Mouse (Mus musculus): ENCODE data around the gene 2410004B18Rik.
A peak's percentile ranks its signal among the peaks of the same experiment; 100 is the strongest.

2410004B18Rik gene

GRCm38 (mm10) chr3:145929525-145930400 is 8.1 kb upstream of the 2410004B18Rik start:
- DNase-seq: no peak

- DNase-seq: no peak
These were observed 4.0 kb upstream of the 2410004B18Rik start for GRCm38 (mm10) chr3:145933845-145934244.

DNA sequence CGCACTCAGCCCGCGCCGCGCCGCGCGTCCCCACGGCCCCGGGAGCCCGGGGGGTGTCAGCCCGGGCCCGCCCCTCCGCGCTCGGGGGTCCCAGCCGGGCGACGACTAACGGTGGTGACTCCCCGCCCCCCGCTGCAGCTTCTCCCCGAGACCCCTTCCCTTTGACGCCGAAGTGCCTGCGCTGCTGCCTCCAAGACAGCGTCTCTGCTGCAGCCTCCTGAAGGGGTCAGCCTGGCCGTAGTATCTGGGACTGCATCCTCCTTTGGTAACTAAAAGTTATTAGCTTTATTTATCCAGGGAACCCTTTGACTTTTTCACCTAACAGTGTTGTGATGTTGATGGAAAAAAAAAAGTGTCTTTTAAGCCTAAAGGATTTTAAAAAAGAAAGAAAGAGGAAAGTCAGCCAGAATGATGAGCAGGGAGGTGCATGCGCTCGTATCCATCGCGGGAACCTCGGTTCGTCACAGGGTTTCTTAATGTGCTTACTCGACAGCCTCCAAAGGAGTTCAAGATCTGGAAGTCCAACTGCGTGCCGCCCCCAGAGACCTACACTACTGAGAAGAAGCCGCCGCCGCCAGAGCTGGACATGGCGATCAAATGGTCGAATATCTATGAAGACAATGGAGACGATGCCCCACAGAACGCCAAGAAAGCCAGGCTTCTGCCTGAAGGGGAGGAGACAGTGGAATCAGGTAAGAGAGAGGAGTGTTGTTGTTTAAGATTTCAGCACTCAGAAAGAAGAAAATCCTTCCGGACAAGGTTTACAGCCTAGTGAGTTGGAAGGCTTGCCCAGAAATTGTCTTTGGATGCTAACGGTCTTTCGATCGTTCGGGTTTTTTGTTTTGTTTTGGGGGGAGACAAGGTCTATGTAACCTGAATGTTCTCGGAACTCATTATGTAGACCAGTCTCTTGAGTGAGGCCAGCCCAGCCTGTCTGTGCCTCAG is 863 bp downstream of the 2410004B18Rik start:
- peak; percentile 43 for DNase-seq

DNA sequence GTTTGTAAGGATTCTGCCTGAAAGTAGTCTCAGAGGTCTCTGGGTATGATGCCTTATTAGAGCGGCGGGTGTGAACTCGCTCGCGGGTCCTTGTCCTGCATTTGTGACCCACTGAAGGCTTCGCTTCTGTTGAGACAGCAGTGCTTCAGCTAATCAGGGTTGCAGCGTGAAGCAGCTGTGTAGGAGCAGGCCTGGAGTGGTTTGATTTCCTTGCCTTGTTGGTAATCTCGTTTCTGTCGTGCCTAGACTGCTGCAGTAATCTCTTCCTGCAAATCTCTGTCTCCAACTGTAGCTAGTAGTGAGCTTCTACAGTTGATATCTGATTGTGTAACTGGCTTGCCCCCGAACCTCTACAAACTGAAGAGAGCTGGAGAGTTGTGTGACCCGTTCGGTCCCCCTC is 1.6 kb downstream of the 2410004B18Rik start:
- peak; percentile 20 for DNase-seq

GRCm38 (mm10) chr3:145939971-145940370 is 2.2 kb downstream of the 2410004B18Rik start:
- no peak for DNase-seq

GRCm38 (mm10) chr3:145941971-145942370 is 4.2 kb downstream of the 2410004B18Rik start:
- peak; percentile 77 for DNase-seq

DNA sequence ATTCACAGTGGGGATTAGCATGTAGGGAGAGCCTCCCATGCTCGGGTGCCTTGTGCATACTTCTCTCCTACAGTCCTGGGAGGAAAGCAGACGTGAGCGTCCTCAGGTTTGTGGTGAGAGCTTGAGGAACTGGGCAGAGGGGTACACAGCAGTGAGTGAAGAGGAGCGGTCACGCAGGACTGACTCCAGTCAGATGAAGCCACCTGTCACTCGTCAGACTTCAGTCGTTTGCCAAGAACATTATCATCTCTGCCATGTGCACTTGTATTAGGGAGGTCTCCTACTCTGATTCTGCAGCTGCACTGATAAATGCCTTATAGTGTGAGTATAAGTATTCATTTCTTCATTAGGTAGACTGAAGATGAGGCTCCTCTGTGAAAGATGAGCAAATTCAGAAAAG is 6.5 kb downstream of the 2410004B18Rik start:
- DNase-seq: no peak

DNA sequence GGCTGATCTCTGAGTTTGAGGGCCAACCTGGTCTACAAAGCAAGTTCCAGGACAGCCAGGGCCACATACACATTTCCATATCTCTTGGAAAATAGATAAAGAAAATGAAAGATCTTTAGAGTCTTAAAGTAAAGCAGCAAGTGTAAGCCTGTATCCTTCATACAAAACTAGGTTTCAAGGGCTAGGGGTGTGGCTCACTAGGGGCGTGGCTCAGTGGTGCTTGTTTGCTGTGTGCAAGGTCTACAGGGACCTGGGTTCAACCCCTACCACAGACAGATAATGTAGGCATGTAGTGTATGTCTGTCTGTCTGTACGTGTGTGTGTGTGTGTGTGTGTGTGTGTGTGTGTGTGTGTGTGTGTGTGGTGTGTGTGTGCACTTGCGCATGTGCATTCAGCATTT is 8.1 kb downstream of the 2410004B18Rik start:
- DNase-seq: no peak

GRCm38 (mm10) chr3:145946654-145947053 is 8.8 kb downstream of the 2410004B18Rik start:
- DNase-seq: no peak

DNA sequence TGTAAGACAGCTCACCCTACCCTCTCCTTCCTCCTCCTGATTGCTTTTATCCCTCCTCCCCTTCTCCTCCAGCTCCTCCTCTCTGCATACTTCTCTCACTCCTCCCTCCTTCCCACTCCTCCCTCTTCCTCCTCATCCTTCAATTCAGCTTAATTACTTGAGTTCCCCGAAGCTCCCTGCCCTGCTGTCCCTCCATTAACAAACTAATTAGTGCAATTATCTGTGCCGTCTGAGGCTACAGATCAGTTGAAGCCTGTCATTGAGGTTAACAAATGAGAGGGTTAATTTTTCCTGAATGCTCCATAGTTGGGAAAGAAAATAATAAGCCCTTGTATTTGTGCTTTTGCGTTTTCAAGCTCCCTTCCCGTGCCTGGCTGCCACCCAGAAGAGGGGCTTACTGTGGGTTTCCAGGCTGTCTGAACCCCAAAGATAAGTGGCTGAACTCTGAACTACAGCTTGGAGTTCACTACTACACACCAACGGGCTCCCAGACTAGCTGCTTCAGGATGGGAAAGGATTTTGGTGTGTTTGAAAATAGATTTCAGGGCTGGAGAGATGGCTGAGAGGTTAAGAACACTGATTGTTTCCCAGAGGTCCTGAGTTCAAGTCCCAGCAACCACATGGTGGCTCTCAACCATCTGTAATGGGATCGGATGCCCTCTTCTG is 9.9 kb downstream of the 2410004B18Rik start:
- DNase-seq: peak; percentile 91

DNA sequence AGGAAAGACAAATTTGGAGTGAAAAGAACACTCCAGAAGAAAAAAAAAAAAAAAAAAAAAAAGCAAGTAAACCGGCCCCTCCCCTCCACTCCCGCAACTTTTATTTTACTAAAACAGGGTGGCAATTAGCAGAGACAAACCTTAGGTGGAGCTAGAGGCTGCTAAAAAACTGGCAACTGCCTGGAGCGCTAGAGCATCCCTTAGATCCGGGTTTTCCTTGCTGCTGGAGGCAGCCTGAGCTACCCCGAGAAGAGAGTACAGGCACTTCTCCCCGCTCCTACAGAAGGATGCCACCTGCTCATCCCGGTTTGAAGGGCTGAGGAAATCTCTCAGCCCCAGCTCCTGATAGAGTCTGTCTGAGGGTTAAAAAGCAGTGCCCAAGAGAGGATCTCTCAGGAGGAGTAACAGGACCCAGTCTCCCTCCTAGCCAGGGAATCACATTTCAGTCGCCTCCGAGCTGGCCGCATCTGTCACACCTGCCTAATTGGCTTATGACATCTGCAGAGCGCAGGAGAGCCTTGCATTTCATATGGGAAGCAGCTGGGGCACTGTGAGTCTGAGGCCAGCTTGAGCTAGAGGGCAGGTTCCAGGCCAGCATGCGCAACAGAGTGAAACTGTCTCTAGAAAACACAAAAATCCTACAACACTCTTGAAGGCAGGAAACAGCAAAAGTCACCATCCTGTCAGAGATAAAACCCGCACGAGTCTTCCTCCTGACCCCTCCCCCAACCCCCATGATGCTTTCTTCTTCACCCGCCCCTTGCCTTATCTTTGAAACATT is 12.4 kb downstream of the 2410004B18Rik start:
- DNase-seq: peak; percentile 78

- DNase-seq: no peak
These were observed 13.0 kb downstream of the 2410004B18Rik start for GRCm38 (mm10) chr3:145950815-145951130.

DNA sequence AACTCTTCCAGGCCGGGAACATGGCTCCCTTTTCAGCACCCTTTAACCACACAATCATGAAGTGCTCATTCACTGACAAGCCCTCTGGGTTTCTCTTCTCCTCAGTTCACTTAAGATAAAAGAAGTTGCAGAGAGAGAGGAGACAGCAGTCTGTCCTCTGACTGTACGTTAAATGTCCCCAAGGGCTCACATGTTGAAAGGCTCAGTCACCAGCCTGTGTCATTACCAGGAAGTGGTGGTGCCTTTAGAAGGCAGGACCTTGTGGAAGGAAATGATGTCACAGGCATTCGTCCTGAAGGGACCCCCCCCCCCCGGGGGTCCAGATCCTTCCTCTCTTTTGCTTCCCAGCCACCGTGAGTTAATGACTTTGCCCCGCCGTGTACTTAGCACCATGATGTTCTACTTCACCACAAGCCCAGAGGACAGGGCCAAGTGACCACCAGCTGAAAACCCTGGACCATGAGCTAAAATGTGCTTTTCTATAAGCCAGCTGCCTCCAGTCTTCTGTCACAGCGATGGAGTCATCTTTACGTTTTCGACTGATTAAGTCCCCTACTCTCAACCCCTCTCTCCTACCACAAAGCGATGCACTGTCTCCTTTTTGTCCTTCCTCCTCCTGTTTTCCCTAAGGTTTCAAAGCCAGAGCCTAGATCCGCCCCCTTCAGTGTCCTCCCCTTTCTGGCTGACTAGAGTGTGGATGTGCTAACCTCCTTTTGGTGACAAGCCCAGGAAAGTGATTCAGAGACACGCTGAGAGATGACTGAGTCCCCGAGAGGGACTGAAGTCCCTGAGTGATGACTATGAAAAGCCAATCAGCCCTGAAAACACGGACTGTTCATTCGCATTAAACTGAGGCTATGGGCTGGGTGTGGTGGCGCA is 13.7 kb downstream of the 2410004B18Rik start:
- DNase-seq: no peak

- no peak for DNase-seq
These were observed 15.1 kb downstream of the 2410004B18Rik start for GRCm38 (mm10) chr3:145952945-145953344.

DNA sequence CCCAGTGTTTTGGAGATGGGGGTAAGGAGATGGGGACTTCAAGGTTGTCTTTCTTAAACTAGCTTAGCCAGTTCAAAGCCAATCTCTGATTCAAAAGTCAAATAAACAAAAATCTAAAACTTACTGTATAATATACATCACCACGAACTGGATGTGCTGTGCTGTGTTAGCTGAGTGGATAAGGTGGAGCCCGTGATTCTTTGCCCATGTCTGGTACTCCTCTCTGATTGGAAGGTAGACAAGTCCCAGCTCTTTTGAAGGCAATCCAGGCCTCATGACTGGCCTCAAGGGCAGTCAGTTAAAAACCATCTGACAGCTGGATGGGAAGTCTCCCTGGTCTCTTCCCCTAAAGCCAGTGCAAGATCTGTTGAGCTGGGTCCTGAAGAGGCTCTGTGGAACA is 15.6 kb downstream of the 2410004B18Rik start:
- no peak for DNase-seq

- DNase-seq: no peak
These were observed 22.0 kb downstream of the 2410004B18Rik start for GRCm38 (mm10) chr3:145959824-145960223.

DNA sequence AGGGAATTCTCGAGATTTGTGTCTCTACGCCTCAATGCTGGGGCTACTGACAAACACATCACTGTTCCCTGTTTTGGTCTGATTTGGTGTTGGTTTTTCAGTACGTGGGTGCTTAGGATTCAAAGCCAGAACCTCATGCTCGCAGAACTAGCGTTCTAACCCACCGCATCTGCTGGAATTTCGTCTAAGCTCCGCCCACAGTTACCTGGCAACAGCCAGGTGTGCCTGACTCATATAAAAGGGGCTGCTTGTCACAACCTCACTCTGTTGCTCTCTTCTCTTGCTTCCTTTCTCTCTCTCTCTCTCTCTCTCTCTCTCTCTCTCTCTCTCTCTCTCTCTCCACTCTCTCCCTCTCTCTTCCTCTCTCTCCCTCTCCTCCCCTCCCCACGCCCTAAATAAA is 24.6 kb downstream of the 2410004B18Rik start:
- no peak for DNase-seq

GRCm38 (mm10) chr3:145963101-145964017 is 25.5 kb downstream of the 2410004B18Rik start:
- DNase-seq: peak; percentile 18

DNA sequence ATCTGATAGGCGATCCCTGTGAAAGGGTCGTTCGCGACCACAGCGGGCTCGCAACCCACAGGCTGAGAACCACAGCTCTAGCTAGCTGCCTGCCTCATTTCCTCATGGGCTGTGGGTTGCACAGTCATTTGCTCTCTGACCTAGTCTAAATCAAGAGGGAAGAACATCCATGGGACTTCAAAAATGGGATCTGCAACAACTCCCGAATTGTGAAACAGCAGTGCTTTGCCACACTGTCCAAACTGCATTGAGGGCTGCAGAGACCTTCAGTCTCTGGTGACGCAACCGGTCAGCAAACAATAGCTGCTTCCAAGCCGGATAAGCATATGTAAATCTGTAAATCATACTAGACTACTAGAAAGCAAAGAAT is 26.2 kb downstream of the 2410004B18Rik start:
- peak; percentile 49 for DNase-seq

DNA sequence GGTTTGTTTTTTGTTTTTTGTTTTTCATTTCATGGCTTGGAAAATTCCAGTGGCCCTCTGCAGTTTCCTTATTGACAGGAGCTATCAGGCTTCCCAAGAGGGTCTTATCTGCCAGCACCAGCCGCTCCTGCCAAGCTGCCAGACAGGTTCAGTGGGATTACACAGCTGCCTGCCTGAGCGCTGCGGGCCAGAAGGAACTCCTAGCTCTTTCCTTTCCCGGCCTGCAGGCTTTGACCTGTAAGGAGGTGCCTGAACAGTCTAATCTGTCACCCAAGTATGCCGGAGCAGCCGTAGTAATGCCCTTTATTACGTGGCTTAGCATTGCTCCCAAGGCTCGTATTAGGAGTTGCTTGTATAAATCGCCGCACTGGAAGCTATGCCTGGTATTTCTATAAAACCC is 26.7 kb downstream of the 2410004B18Rik start:
- DNase-seq: peak; percentile 67
